Mouse (Mus musculus): ENCODE results near the gene Arfgef3.

- TF ChIP-seq CTCF (IDR thresholded peaks at IDR 0.05; ENCODE audit: borderline replicate concordance, insufficient read depth, low read length) (no peak), POLR2A (IDR thresholded peaks at IDR 0.05; ENCODE audit: low read depth, low read length) (no peak)
These were observed 99.4 kb downstream of the Arfgef3 start for GRCm38 (mm10) chr10:18644346-18644745.
